Mouse (Mus musculus): ENCODE data around the gene Cpt2. TPM values are rescaled to one million over a fixed set of nuclear protein-coding genes. Genes with fewer than 3 reads are reported as not detected.

Gene Cpt2
- polyA plus RNA-seq, 1 experiment from 2014 or later, result 62.8 TPM

Other genes starting within 250 kb of the Cpt2 start
- not detected in 2 replicates for gene Dmrtb1, start 239.4 kb downstream of the Cpt2 start, polyA plus RNA-seq (2015; fragmentation: Nextera tagmentation; extraction: Ambion mirVana)
- gene Lrp8, start 121.3 kb downstream of the Cpt2 start, polyA plus RNA-seq (2015; fragmentation: Nextera tagmentation; extraction: Ambion mirVana), result 1.1 and 1.2 TPM in 2 replicates
- gene Magoh, start 43.9 kb downstream of the Cpt2 start, polyA plus RNA-seq (2015; fragmentation: Nextera tagmentation; extraction: Ambion mirVana), result 158 and 165 TPM in 2 replicates
- gene 0610037L13Rik, start 33.8 kb downstream of the Cpt2 start, polyA plus RNA-seq (2015; fragmentation: Nextera tagmentation; extraction: Ambion mirVana), result 117 and 124 TPM in 2 replicates
- not detected in 2 replicates for gene Slc1a7, start 44.7 kb upstream of the Cpt2 start, polyA plus RNA-seq (2015; fragmentation: Nextera tagmentation; extraction: Ambion mirVana)
- 0.69 and 0.82 TPM in 2 replicates for gene Podn, start 172.8 kb upstream of the Cpt2 start, polyA plus RNA-seq (2015; fragmentation: Nextera tagmentation; extraction: Ambion mirVana)
- gene Scp2, start 221.4 kb upstream of the Cpt2 start, polyA plus RNA-seq (2015; fragmentation: Nextera tagmentation; extraction: Ambion mirVana), result 264 and 288 TPM in 2 replicates
- 44.8 and 50.0 TPM in 2 replicates for gene Echdc2, start 241.8 kb upstream of the Cpt2 start, polyA plus RNA-seq (2015; fragmentation: Nextera tagmentation; extraction: Ambion mirVana)

All from kidney, embryonic 16.5 days (tissue).